Mouse (Mus musculus): ENCODE measurements around the gene Kcnc3. TPM values are rescaled to one million over a fixed set of nuclear protein-coding genes. Genes with fewer than 3 reads are reported as not detected.

Kcnc3 gene
- 100 to 1,000 TPM; 133 to 157 (median 145) TPM for total RNA-seq (2022)

DNA sequence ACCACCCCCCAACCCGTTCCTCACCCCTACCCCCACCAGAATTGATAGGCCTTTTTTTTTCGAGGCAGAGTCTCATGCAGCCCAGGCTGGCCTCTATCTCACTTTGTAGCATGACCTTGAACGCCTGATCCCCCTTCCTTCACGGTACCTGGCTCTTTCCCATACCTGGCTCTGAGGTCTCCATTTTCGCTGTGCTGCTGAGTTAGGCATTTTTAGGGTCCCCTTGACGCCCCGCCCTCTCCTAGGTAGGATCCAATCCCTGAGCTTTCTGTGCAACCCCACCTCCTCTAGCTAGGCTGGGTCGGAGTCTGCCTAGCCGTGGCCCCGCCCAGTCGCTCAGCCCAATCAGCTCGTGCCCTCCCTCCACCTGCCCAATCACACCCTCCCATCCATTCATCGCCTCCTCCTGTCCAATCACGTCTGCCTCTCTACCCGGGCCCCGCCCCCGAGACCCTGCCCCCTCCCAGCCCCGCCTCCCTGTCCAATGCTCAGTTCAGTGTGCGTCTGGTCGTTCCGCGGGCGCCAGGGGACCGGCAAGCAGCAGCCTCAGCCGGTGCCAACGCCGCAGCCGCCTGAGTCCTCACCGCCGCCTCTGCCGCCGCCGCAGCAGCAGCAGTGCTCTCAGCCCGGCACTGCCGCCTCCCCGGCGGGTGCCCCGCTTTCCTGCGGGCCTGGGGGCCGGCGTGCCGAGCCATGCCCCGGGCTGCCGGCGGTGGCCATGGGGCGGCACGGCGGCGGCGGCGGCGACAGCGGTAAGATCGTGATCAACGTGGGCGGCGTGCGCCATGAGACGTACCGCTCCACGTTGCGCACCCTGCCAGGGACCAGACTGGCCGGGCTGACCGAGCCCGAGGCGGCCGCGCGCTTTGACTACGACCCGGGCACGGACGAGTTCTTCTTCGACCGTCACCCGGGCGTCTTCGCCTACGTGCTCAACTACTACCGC is at the start of gene Kcnc3:
Gene Kcnc3, plus strand, starts transcription at position 263 of the 946 bp plus-strand sequence.
- peak; percentile 90 to 95 for DNase-seq (ENCODE audit: low spot score in 2 of 2)

- DNase-seq (ENCODE audit: low spot score in 2 of 2) = no peak
These were observed 47.9 kb upstream of the Kcnc3 start for GRCm38 (mm10) chr7:44542555-44542954.

DNA sequence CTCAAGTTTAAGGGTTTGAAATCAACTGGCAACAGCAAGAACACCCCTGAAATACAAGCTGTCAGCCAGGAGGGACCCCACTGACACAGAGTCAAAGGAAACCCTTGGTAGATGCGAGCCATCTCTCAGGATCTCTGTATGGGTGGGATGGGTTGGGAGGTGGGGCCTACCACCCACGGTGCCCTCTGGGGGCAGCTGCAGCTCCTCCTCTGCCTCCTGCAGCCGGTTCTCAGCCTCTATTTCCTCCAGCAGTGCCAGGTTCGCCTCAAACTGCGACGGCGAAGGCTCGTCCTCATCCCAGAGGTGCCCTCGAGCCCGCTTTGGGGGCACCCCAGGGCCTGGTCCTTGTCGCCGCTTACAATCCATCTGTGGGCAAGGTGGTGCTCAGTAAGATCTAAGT is 47.4 kb upstream of the Kcnc3 start:
- DNase-seq (ENCODE audit: low spot score in 2 of 2) = no peak

DNA sequence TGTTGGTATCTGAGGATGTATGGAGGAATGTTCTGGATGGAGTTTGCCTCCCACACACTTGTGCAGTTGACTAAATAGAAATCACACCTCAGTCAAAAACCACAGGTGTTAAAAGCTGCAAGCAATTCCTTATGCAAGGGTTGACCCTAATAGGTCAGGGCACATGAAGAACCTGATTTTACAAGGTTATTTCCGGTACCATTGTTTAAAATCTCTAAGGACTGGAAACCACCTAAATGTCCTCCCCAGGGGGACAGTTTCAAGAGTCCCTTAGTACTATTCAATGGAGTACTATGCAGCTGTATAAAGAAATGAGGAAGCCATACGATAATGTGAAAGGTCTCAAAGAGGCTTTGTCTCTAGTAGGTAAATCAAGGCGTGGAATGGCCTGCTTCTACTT is 44.2 kb upstream of the Kcnc3 start:
- DNase-seq (ENCODE audit: low spot score in 2 of 2) = no peak

DNA sequence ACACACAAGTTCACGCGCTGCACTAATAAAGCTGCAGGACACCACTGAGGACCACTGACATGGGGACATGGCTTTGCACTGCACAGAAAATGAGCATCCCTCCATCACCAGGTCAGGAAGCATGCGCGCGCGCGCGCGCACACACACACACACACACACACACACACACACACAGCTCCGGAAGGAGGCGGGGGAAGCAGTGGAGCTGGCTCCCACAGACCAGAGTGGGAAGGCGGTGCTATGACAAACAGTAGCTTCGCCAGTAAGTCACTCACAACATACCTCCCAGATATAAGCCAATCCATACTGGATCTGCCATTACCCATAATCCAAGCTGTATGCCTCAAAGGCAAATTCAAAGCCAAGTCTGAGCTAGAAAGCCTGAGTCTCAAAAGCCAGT is 43.4 kb upstream of the Kcnc3 start:
- DNase-seq (ENCODE audit: low spot score in 2 of 2) = no peak

- DNase-seq (ENCODE audit: low spot score in 2 of 2) = no peak
These were observed 42.7 kb upstream of the Kcnc3 start for GRCm38 (mm10) chr7:44547725-44548124.

GRCm38 (mm10) chr7:44548497-44549087 is 41.9 kb upstream of the Kcnc3 start, which contains the start of gene Pold1:
Gene Pold1, minus strand, starts transcription at chr7:44548849.
- DNase-seq (ENCODE audit: low spot score in 2 of 2) = peak; percentile 99

- DNase-seq (ENCODE audit: low spot score in 2 of 2) = no peak
These were observed 40.6 kb upstream of the Kcnc3 start for GRCm38 (mm10) chr7:44549621-44550408.

DNA sequence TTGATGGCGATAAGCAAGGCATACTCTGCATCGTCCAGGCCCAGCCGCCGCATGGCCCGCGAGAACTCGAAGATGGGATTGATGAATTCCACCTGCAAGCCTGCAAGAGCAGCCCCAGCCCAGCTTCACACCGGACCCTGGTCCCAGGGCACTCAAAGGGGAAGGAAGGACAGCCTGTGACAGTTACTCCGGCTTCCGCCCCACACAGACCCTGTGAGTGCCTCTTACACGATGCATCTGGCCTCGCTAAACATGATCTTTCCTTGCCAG is 40.1 kb upstream of the Kcnc3 start:
- no peak for DNase-seq (ENCODE audit: low spot score in 2 of 2)

- no peak for DNase-seq (ENCODE audit: low spot score in 2 of 2)
These were observed 39.2 kb upstream of the Kcnc3 start for GRCm38 (mm10) chr7:44551301-44551700.

- DNase-seq (ENCODE audit: low spot score in 2 of 2) = no peak
These were observed 38.7 kb upstream of the Kcnc3 start for GRCm38 (mm10) chr7:44551731-44552130.

DNA sequence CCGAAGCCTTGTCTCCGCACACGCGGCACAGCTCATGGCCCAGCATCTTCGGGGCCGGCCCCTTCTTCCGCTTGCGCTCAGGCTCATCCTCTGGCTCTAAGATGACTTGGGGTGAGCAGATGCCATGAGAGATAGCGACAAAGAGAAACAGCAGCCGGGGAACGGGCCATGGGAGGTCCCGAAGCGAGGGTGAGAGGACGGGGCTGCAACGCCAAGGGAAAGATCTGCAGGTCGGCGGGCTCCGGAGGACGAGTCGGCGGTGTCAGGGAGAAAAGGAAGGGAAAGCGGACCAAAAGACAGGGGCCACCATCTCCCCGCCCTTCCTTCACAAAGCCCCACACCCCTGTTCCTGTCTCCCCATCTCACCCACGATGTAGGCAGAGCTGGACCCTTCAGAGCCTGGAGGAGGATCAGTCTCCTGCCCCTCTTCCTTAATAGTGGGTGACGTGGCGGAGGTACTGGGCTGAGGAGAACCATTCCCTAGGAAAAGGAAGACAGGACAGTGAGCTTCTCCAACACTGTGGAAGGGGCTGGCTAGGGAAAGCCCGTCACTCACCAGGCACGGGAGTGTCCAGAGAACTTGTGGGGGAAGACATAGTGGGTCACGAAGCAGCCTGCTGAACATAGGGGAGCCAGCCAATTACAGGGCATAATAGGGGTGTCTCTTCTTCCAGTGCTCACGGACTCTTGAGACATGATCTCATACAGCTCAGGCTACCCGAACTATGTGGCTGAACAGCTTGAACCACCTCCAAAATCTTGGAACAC is 38.1 kb upstream of the Kcnc3 start:
- DNase-seq (ENCODE audit: low spot score in 2 of 2) = no peak

DNA sequence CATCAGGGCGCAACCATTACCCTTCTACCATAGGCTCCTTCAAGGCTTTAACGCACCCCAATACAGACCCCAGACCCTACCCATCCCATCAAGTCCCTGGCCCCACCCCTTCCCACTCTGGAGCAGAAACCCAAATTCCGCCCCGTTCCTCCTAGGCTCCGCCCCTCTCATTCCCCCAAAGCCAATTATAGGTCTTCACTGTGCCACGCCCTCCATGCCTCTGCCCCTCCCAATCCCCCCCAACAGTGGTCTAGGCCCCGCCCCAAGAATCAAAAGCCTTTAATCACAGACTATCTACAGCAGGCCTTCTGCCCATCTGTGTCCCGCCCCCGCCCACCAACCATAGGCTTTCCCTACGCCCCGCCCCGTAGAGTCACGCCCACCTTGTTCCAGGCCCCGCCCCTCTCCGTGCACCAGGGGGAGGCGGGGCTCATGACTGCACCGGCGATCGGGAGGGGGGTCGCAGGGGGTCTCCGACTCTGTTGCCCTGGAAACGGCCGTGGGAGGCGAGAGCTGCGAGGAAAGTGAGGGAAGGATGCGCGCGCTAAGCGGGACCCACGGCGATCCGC is 37.2 kb upstream of the Kcnc3 start:
- DNase-seq (ENCODE audit: low spot score in 2 of 2) = peak in 1 of 2 experiments; percentile 43

DNA sequence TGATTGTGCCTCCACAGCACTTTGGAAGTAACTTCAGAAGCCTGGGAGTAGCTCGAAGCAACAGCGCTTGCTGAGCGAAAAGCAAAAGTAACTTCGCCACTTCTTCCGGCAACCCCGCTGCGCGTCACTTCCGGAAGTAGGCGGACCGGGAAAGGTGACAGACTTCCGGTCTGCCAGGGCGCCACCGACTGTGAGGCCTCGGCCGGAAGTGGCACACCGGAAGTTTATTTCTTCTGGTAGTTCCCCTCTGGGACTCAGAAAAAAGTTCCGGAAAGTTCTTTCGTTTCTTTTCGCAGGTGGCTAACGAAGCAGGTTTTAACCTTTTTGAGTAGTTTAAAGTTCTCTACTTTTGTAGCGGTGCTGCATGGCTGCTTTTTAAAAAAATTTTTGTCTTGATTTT is 36.6 kb upstream of the Kcnc3 start, which contains the start of gene Nr1h2:
Gene Nr1h2, minus strand, starts transcription at position 126 of the 400 bp plus-strand sequence.
- DNase-seq (ENCODE audit: low spot score in 2 of 2) = peak; percentile 92 to 95

DNA sequence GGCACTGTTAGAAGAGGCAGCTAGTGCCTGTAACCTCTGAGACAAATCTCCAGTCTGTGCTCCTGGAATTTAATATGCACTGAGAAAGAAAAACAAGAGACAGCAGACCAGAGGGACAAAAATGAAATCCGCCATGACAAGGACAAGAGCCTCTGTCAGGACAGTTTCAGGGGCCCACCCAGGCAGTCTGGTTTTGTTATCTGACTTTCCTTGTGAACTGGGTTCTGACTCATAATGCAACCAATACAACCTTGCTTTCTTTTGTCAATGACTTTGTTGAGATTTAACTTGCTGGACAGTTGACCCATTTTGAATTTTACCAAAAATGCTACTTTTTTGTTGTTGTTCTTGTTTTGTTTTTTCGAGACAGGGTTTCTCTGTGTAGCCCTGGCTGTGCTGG is 32.8 kb upstream of the Kcnc3 start:
- DNase-seq (ENCODE audit: low spot score in 2 of 2) = no peak

GRCm38 (mm10) chr7:44560435-44561400 is 29.7 kb upstream of the Kcnc3 start:
- peak in 1 of 2 experiments; percentile 84 for DNase-seq (ENCODE audit: low spot score in 2 of 2)

DNA sequence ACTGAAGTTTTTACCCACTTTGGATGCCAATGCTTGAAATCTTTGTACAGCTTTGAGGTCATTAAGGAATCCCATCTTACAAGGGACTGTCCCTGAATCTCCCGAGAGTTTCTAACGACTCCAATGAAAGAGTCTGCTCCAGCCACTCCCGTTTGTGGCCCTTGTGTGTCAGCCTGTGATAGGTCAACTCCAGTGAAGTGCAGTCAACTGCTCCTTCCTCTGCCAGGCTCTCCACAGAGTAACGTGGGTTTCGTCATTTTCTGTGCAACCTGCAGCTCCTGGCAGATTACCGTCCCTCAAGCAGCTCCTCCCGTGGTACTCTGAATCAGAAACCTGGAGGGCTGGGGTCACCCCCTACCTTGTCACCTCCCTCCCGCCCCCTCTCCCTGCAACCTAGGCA is 27.2 kb upstream of the Kcnc3 start:
- DNase-seq (ENCODE audit: low spot score in 2 of 2) = no peak

DNA sequence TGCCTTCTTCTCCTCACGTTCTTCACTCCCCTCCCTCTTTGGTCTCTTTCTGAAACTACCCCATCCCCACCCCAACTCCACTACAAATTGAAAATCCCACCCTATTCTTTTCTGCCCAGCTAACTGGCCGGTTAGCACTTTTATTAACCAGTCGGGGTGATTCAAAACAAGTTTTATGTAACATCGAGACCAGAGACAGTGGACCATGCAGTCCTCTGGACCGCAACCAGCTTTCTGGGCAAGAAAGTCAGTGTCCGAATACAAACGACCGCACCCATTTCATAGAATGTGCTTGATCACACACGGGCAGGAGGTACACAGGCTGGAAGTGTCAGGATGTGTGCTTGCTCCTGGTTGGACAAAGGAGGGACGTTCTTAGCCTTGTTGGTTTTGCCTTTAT is 26.0 kb upstream of the Kcnc3 start:
- no peak for DNase-seq (ENCODE audit: low spot score in 2 of 2)

- DNase-seq (ENCODE audit: low spot score in 2 of 2) = no peak
These were observed 25.1 kb upstream of the Kcnc3 start for GRCm38 (mm10) chr7:44565414-44565813.

GRCm38 (mm10) chr7:44568803-44569202 is 21.7 kb upstream of the Kcnc3 start:
- DNase-seq (ENCODE audit: low spot score in 2 of 2) = no peak
